Mouse (Mus musculus): ENCODE data around the gene Ncoa3.

GRCm38 (mm10) chr2:166088991-166089390 lies 96.6 kb downstream of the Ncoa3 start:
- no peak for TF ChIP-seq CTCF (IDR thresholded peaks at IDR 0.05; ENCODE audit: control insufficient read depth, insufficient read depth, insufficient replicate concordance, low read depth, low read length)
- no peak for TF ChIP-seq POLR2A (IDR thresholded peaks at IDR 0.05; ENCODE audit: control insufficient read depth, low read depth, low read length)
